ENCODE assay signal across 8 mouse cellular contexts in the genomic region with DNA sequence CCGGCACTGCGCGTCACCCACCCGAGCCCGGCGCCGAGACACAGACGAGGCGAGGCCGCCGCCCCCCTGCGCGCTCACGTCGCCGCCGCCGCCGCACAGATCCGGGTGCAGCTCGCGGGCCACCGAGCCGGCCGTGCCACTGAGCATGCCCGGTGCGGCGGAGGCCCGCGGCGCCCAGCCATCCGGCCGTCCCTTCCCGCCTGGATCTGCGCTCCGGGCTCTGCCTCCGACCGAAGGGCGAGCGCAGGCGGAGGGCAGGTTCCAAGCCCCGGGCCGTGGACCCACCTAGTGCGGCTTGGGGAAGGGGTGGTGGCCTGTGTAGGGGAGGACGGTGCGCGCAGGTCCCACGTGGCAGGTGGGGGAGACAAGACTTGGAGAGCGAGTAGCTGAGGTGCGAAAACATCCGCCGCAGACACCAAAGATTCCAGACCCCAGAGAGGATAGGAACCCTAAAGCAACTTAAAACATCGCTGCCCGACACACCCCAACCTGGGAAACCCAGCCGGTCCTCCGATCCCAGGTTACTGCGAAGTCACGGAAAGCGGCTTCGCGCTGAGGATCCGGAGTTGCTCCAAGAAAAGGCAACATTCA. TPM values are rescaled to one million over a fixed set of nuclear protein-coding genes. Genes with fewer than 3 reads are reported as not detected.
DNase-seq lines count a peak whose midpoint lies in the region; ATAC-seq lines count a peak whose summit lies in the region.

A gene (minus strand): TSS at position 577 of the 591 bp plus-strand sequence.

- under 1% methylated on average over 61 of the region's 62 CpGs for WGBS in intestine, embryonic 14.5 days

- peak; percentile 96 for ATAC-seq in intestine, embryonic 14.5 days (replicated peaks; ENCODE audit: low FRiP score, low TSS enrichment, low read depth)
- peak; percentile 82 for ATAC-seq in megakaryocyte progenitor cell, adult 5-6 weeks (replicated peaks; ENCODE audit: poor library complexity)

- no peaks in the 10 kb centered on the region; the same call in none of the 2 replicates for H3K4me1 ChIP-seq in intestine, embryonic 14.5 days (replicated peaks; ENCODE audit: control insufficient read depth, insufficient read depth, low read length)

- no peaks in the 10 kb centered on the region for H3K36me3 ChIP-seq in intestine, embryonic 14.5 days (ENCODE audit: control insufficient read depth, insufficient read depth, low read length)

- H3K4me2 ChIP-seq in intestine, embryonic 14.5 days (ENCODE audit: low read length): peak within 1 kb of the TSS; percentile 84

- peak; percentile 96 for DNase-seq in adrenal gland, adult 2 months
- DNase-seq in embryo, embryonic 11.5 days (ENCODE audit: low read depth, low spot score): peak; percentile 76
- peak; percentile 83 for DNase-seq in gastrocnemius, postnatal 36 days
- peak; percentile 91 for DNase-seq in intestine, embryonic 14.5 days (ENCODE audit: low spot score)
- peak; percentile 85 to 95 for DNase-seq in left cerebral cortex, postnatal 10 days (ENCODE audit: extremely low spot score in 1 of 2, low spot score in 2 of 2)
- DNase-seq in right cerebral cortex, postnatal 14 days: peak; percentile 94
- DNase-seq in urinary bladder, postnatal 25 days (ENCODE audit: low spot score): peak; percentile 91

- peak within 1 kb of the TSS; percentile 54 for H3K27ac ChIP-seq in intestine, embryonic 14.5 days (ENCODE audit: low read depth)

- H3K9ac ChIP-seq in intestine, embryonic 14.5 days (ENCODE audit: low read length): peak within 1 kb of the TSS; percentile 77

- intact Hi-C loops in gastrocnemius, postnatal 36 days (cut with DNase I): loop anchor here (1.0 kb wide), 1 partner anchor 73 kb away; a partner anchor contains a TSS
- intact Hi-C loops in left cerebral cortex, postnatal 10 days (cut with DNase I): loop anchor here (2.0 kb wide), 1 partner anchor 73 kb away; a partner anchor contains a TSS

- H3K4me3 ChIP-seq in intestine, embryonic 14.5 days (ENCODE audit: low read depth, low read length): peak within 1 kb of the TSS; percentile 89

- H3K9me3 ChIP-seq in intestine, embryonic 14.5 days (ENCODE audit: control insufficient read depth, low read length): no peaks in the 10 kb centered on the region

- H3K27me3 ChIP-seq in intestine, embryonic 14.5 days (replicated peaks; ENCODE audit: control insufficient read depth, insufficient read depth, low read length): no peaks in the 10 kb centered on the region

RNA-seq across cellular contexts. Expression of the gene that starts here (rescaled TPM):
- 10 to 100 TPM; 59.4 to 75.8 TPM for total RNA-seq in adrenal gland, adult 2 months (2021)
- 15.0 and 18.2 TPM in 2 replicates for polyA plus RNA-seq in adrenal gland, adult 2 months (2012; rRNA removed)
- 10 to 100 TPM; 14.7 to 18.6 TPM for total RNA-seq in gastrocnemius, postnatal 36 days (2021)
- 29.2 and 30.2 TPM in 2 replicates for polyA plus RNA-seq in intestine, embryonic 14.5 days (2014; fragmentation: Nextera tagmentation; extraction: Ambion mirVana)
- total RNA-seq in left cerebral cortex, postnatal 10 days (2021): 100 to 1,000 TPM; 172 to 173 TPM
- total RNA-seq in megakaryocyte progenitor cell, adult 5-6 weeks (2015): 18.5 and 20.0 TPM in 2 replicates
- 11.0 and 14.9 TPM in 2 replicates for total RNA-seq in megakaryocyte progenitor cell, adult 5-6 weeks (2017)

Comparison
In these comparisons a context has a peak if more than half of its experiments do, and no peak if none do; other contexts are left out.
1. Peak in every context shown above with its lines: DNase-seq, ATAC-seq, H3K4me3 ChIP-seq and H3K27ac ChIP-seq.